Mouse (Mus musculus) small intestine, adult 2 months (tissue): ENCODE data around the gene A630089N07Rik.
"Not testable (repeated sequence)": the region's sequence is repeated elsewhere in the genome, so short reads cannot be mapped to it uniquely, and the experiment has no call there.

Experiments used
- CTCF ChIP-seq: fragments of 200-500 bp; IDR thresholded peaks from 2 replicates; pipeline ENCODE4 v1.5.1; 2012; ENCODE audit warnings: low read depth, mild to moderate bottlenecking, control low read depth, inconsistent platforms, low read length, moderate library complexity, mixed read lengths; ENCODE audit not compliant: insufficient replicate concordance, insufficient read length; ENCODE audit errors: extremely low read depth
- POLR2A ChIP-seq: fragments of 200-500 bp; IDR thresholded peaks from 2 replicates; pipeline ENCODE4 v1.6.1; 2012; ENCODE audit warnings: low read depth, mild to moderate bottlenecking, control low read depth, inconsistent platforms, low read length, moderate library complexity

DNA sequence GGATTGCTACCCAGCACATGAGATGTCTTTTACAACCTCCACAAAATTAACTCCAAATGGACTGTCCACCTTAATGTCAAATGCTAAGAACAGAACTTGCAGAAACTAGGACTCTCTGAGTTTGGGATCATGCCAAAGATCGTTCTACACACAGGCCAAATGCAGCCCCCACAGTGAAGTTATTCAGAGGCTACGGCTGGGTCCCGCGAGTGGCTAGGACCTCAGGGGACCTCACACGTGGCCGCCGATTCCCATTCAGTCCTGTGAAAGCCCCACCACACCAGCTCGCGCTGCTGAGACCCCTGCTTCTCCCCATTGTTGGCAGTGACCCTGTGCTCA lies 731 bp downstream of the A630089N07Rik start:
- not testable (repeated sequence) for TF ChIP-seq CTCF, POLR2A
